Mouse (Mus musculus) kidney, embryonic 15.5 days (tissue): Measurements from ENCODE around the gene Opn3. TPM values are rescaled to one million over a fixed set of nuclear protein-coding genes. Genes with fewer than 3 reads are reported as not detected.

Experiments used
- ATAC-seq: fragments of 200-750 bp; cut with Nextera tagmentation; replicated peaks from 2 replicates; pipeline ENCODE4 v1.8.0; 2017; ENCODE audit warnings: moderate TSS enrichment; ENCODE audit not compliant: low FRiP score
- H3K27ac ChIP-seq: fragments of 300-500 bp; sonication (generic); 2 replicates; pipeline ENCODE4 v1.5.1; 2015; ENCODE audit warnings: mild to moderate bottlenecking, inconsistent platforms
- H3K27me3 ChIP-seq: fragments of 300-500 bp; sonication (generic); 2 replicates; pipeline ENCODE4 v1.6.1; 2015; ENCODE audit warnings: inconsistent platforms
- H3K36me3 ChIP-seq: fragments of 300-500 bp; sonication (generic); 2 replicates; pipeline ENCODE4 v1.6.1; 2015; ENCODE audit warnings: inconsistent platforms
- H3K4me1 ChIP-seq: fragments of 300-500 bp; sonication (generic); 2 replicates; pipeline ENCODE4 v1.6.1; 2015; ENCODE audit warnings: inconsistent platforms
- H3K4me2 ChIP-seq: fragments of 300-500 bp; sonication (generic); 2 replicates; pipeline ENCODE4 v1.6.1; 2015; ENCODE audit warnings: moderate library complexity, mild to moderate bottlenecking, inconsistent platforms
- H3K4me3 ChIP-seq: fragments of 300-500 bp; sonication (generic); replicated peaks from 2 replicates; pipeline ENCODE4 v1.5.1; 2015; ENCODE audit warnings: mild to moderate bottlenecking, inconsistent platforms
- H3K9ac ChIP-seq: fragments of 300-500 bp; sonication (generic); 2 replicates; pipeline ENCODE4 v1.6.1; 2015; ENCODE audit warnings: mild to moderate bottlenecking, inconsistent platforms
- H3K9me3 ChIP-seq: fragments of 300-500 bp; sonication (generic); replicated peaks from 2 replicates; pipeline ENCODE4 v1.6.1; 2016; ENCODE audit warnings: inconsistent platforms
- WGBS: fragments of 180-500 bp; shearing (Covaris S2); methylation state at CpG from one replicate; pipeline ENCODE4 v1.1.7; 2015; ENCODE audit warnings: mixed read lengths; 5-methylcytosine and 5-hydroxymethylcytosine counted together
- polyA plus RNA-seq: library from polyadenylated mRNA; unstranded; fragments of >200 nt; fragmentation: Nextera tagmentation; extraction: Ambion mirVana; gene quantifications from 2 replicates; pipeline ENCODE4 v1.2.1, GENCODE M21; 2015

Opn3 gene
- polyA plus RNA-seq, 1 experiment from 2014 or later, result 8.1 TPM

GRCm38 (mm10) chr1:175643496-175644265 lies 48.9 kb downstream of the Opn3 start:
- no peak overlapping the region for H3K9ac ChIP-seq
- 59% methylated on average over 5 of the region's 5 CpGs for whole genome bisulfite sequencing
- H3K9me3 ChIP-seq, result no peaks in the 10 kb centered on the region
- H3K4me2 ChIP-seq, result no peak overlapping the region
- H3K27ac ChIP-seq, result no peak overlapping the region
- no peaks in the 10 kb centered on the region for H3K4me1 ChIP-seq
- no peak overlapping the region for H3K4me3 ChIP-seq
- no peaks in the 10 kb centered on the region for H3K27me3 ChIP-seq
- no peak for ATAC-seq
- no peaks in the 10 kb centered on the region for H3K36me3 ChIP-seq

- 81% methylated on average over 6 of the region's 6 CpGs for WGBS
- no peaks in the 10 kb centered on the region for H3K27me3 ChIP-seq
- no peak overlapping the region for H3K27ac ChIP-seq
- no peak overlapping the region for H3K4me2 ChIP-seq
- no peaks in the 10 kb centered on the region for H3K36me3 ChIP-seq
- no peaks in the 10 kb centered on the region for H3K4me1 ChIP-seq
- H3K9me3 ChIP-seq, result no peaks in the 10 kb centered on the region
- H3K4me3 ChIP-seq, result no peak overlapping the region
- no peak overlapping the region for H3K9ac ChIP-seq
- ATAC-seq, result no peak
These were observed 52.0 kb downstream of the Opn3 start for GRCm38 (mm10) chr1:175640435-175641150.

GRCm38 (mm10) chr1:175639072-175639471 lies 53.5 kb downstream of the Opn3 start:
- 88% methylated on average over 7 of the region's 7 CpGs for WGBS
- no peaks in the 10 kb centered on the region for H3K36me3 ChIP-seq
- H3K27me3 ChIP-seq, result no peaks in the 10 kb centered on the region
- H3K4me1 ChIP-seq, result no peaks in the 10 kb centered on the region
- ATAC-seq, result no peak
- no peaks in the 10 kb centered on the region for H3K9me3 ChIP-seq
- H3K9ac ChIP-seq, result no peak overlapping the region
- H3K4me2 ChIP-seq, result no peak overlapping the region
- H3K27ac ChIP-seq, result no peak overlapping the region
- no peak overlapping the region for H3K4me3 ChIP-seq

- H3K9me3 ChIP-seq, result no peaks in the 10 kb centered on the region
- H3K9ac ChIP-seq, result no peak overlapping the region
- H3K27ac ChIP-seq, result no peak overlapping the region
- WGBS, result 76% methylated on average over 7 of the region's 7 CpGs
- no peak overlapping the region for H3K4me3 ChIP-seq
- ATAC-seq, result no peak
- no peak overlapping the region for H3K4me2 ChIP-seq
- H3K36me3 ChIP-seq, result no peaks in the 10 kb centered on the region
- no peaks in the 10 kb centered on the region for H3K27me3 ChIP-seq
- no peaks in the 10 kb centered on the region for H3K4me1 ChIP-seq
These were observed 54.9 kb downstream of the Opn3 start for GRCm38 (mm10) chr1:175637677-175638076.

GRCm38 (mm10) chr1:175632470-175632869 lies 60.1 kb downstream of the Opn3 start:
- Histone ChIP-seq H3K4me3 (no peak overlapping the region), H3K4me1 (no peaks in the 10 kb centered on the region), H3K27me3 (no peaks in the 10 kb centered on the region), H3K27ac (no peak overlapping the region), H3K36me3 (no peaks in the 10 kb centered on the region), H3K9ac (no peak overlapping the region), H3K9me3 (no peaks in the 10 kb centered on the region), H3K4me2 (no peak overlapping the region)
- ATAC-seq, result no peak
- WGBS, result 96% methylated on average over 14 of the region's 14 CpGs

GRCm38 (mm10) chr1:175631721-175632221 lies 60.8 kb downstream of the Opn3 start:
- Histone ChIP-seq H3K27me3 (no peaks in the 10 kb centered on the region), H3K4me1 (no peaks in the 10 kb centered on the region), H3K4me2 (no peak overlapping the region), H3K4me3 (no peak overlapping the region), H3K9me3 (no peaks in the 10 kb centered on the region), H3K9ac (no peak overlapping the region), H3K36me3 (no peaks in the 10 kb centered on the region), H3K27ac (no peak overlapping the region)
- ATAC-seq, result no peak
- 73% methylated on average over 10 of the region's 10 CpGs for WGBS

GRCm38 (mm10) chr1:175631080-175631479 lies 61.5 kb downstream of the Opn3 start:
- no peak overlapping the region for H3K4me3 ChIP-seq
- H3K9ac ChIP-seq, result no peak overlapping the region
- no peak overlapping the region for H3K4me2 ChIP-seq
- no peaks in the 10 kb centered on the region for H3K27me3 ChIP-seq
- no peaks in the 10 kb centered on the region for H3K36me3 ChIP-seq
- H3K9me3 ChIP-seq, result no peaks in the 10 kb centered on the region
- H3K4me1 ChIP-seq, result no peaks in the 10 kb centered on the region
- no peak for ATAC-seq
- WGBS, result 80% methylated on average over 3 of the region's 3 CpGs
- no peak overlapping the region for H3K27ac ChIP-seq

- no peaks in the 10 kb centered on the region for H3K27me3 ChIP-seq
- H3K4me2 ChIP-seq, result no peak overlapping the region
- WGBS, result 73% methylated on average over 5 of the region's 5 CpGs
- no peaks in the 10 kb centered on the region for H3K9me3 ChIP-seq
- no peaks in the 10 kb centered on the region for H3K4me1 ChIP-seq
- no peak for ATAC-seq
- no peak overlapping the region for H3K27ac ChIP-seq
- H3K9ac ChIP-seq, result no peak overlapping the region
- H3K4me3 ChIP-seq, result no peak overlapping the region
- H3K36me3 ChIP-seq, result no peaks in the 10 kb centered on the region
These were observed 62.2 kb downstream of the Opn3 start for GRCm38 (mm10) chr1:175630345-175630744.

GRCm38 (mm10) chr1:175629248-175629647 lies 63.3 kb downstream of the Opn3 start:
- H3K36me3 ChIP-seq, result no peaks in the 10 kb centered on the region
- no peak for ATAC-seq
- WGBS, result 85% methylated on average over 6 of the region's 6 CpGs

GRCm38 (mm10) chr1:175625990-175626692 lies 66.4 kb downstream of the Opn3 start:
- WGBS, result 71% methylated on average over 1 of the region's 1 CpGs
- Histone ChIP-seq H3K27me3 (no peaks in the 10 kb centered on the region), H3K36me3 (peaks cover 4% of the 10 kb centered on the region; the same call in 1 of the 2 replicates), H3K4me1 (peaks cover 16% of the 10 kb centered on the region), H3K4me3 (peak overlapping the region; percentile 91), H3K9me3 (no peaks in the 10 kb centered on the region), H3K9ac (0 out of 2 replicates have a peak overlapping the region, but pooled peaks have one; percentile 24), H3K4me2 (peak overlapping the region; percentile 83), H3K27ac (peak overlapping the region; percentile 92)
- peak; percentile 57 for ATAC-seq

More at GRCm38 (mm10) chr1:175629248-175629647, 63.3 kb downstream of the Opn3 start:
- Histone ChIP-seq H3K27ac (no peak overlapping the region), H3K4me2 (no peak overlapping the region), H3K4me1 (peaks cover 6% of the 10 kb centered on the region), H3K9ac (no peak overlapping the region), H3K9me3 (no peaks in the 10 kb centered on the region), H3K27me3 (no peaks in the 10 kb centered on the region), H3K4me3 (no peak overlapping the region)

GRCm38 (mm10) chr1:175625257-175625879 lies 67.2 kb downstream of the Opn3 start, which contains the start of gene Fh1:
Gene Fh1, minus strand, starts transcription at chr1:175625635.
- WGBS, result under 1% methylated on average over 58 of the region's 58 CpGs
- H3K9me3 ChIP-seq, result no peaks in the 10 kb centered on the region
- ATAC-seq, result peak; percentile 100

More at GRCm38 (mm10) chr1:175625257-175625879, 67.2 kb downstream of the Opn3 start, which contains the start of gene Fh1:
- Histone ChIP-seq H3K36me3 (peaks cover 5% of the 10 kb centered on the region; the same call in 1 of the 2 replicates), H3K4me1 (peaks cover 16% of the 10 kb centered on the region), H3K4me3 (peak within 1 kb of the TSS; percentile 91), H3K27me3 (no peaks in the 10 kb centered on the region), H3K27ac (peak within 1 kb of the TSS; percentile 92), H3K4me2 (peak within 1 kb of the TSS; percentile 83), H3K9ac (peak within 1 kb of the TSS; percentile 89)
